Mouse (Mus musculus) megakaryocyte progenitor cell, adult 5-6 weeks (primary cell): ENCODE measurements around the gene Eif2ak3. TPM values are rescaled to one million over a fixed set of nuclear protein-coding genes. Genes with fewer than 3 reads are reported as not detected.

Source experiments
- ATAC-seq: replicated peaks from 2 replicates; pipeline ENCODE4 v1.8.0; 2016; ENCODE audit warnings: mild to moderate bottlenecking, moderate TSS enrichment, inconsistent platforms; ENCODE audit not compliant: poor library complexity
- total RNA-seq, 2 experiments: library from RNA; stranded (forward) in 1 of 2; stranded (reverse) in 1 of 2; fragments of 157-497, 149-512 nt in 1 of 2; fragments of 200-1000 nt in 1 of 2; gene quantifications; 2 replicates each; pipeline versions ENCODE4 v1.2.3 to v1.2.4; 2015 to 2017

The Eif2ak3 gene
- total RNA-seq, 2 experiments from 2014 or later, result 13.2 to 19.8 TPM

GRCm38 (mm10) chr6:70830552-70830951, 13.8 kb upstream of the Eif2ak3 start:
- ATAC-seq, result peak; percentile 12; the same call in 1 of the 2 replicates

GRCm38 (mm10) chr6:70831179-70831839, 13.0 kb upstream of the Eif2ak3 start:
- ATAC-seq, result peak; percentile 49

- ATAC-seq, result peak; percentile 86
Observed at GRCm38 (mm10) chr6:70837297-70837696, 7.0 kb upstream of the Eif2ak3 start.

- no peak for ATAC-seq
Observed at GRCm38 (mm10) chr6:70838532-70838931, 5.8 kb upstream of the Eif2ak3 start.

- no peak for ATAC-seq
Observed at GRCm38 (mm10) chr6:70840281-70840680, 4.0 kb upstream of the Eif2ak3 start.

- no peak for ATAC-seq
Observed at GRCm38 (mm10) chr6:70842991-70843390, 1.3 kb upstream of the Eif2ak3 start.

GRCm38 (mm10) chr6:70844896-70845646, 756 bp downstream of the Eif2ak3 start:
- ATAC-seq, result no peak

- ATAC-seq, result no peak
Observed at GRCm38 (mm10) chr6:70847386-70847785, 3.1 kb downstream of the Eif2ak3 start.

- no peak for ATAC-seq
Observed at GRCm38 (mm10) chr6:70853371-70853770, 9.1 kb downstream of the Eif2ak3 start.

- ATAC-seq, result peak; percentile 76
Observed at GRCm38 (mm10) chr6:70855529-70856309, 11.4 kb downstream of the Eif2ak3 start.

GRCm38 (mm10) chr6:70862726-70863125, 18.4 kb downstream of the Eif2ak3 start:
- no peak for ATAC-seq

- peak; percentile 91 for ATAC-seq
Observed at GRCm38 (mm10) chr6:70864285-70864684, 20.0 kb downstream of the Eif2ak3 start.

- no peak for ATAC-seq
Observed at GRCm38 (mm10) chr6:70866761-70867160, 22.4 kb downstream of the Eif2ak3 start.

GRCm38 (mm10) chr6:70867297-70867696, 23.0 kb downstream of the Eif2ak3 start:
- no peak for ATAC-seq

- peak; percentile 74 for ATAC-seq
Observed at GRCm38 (mm10) chr6:70871511-70871980, 27.2 kb downstream of the Eif2ak3 start.

- ATAC-seq, result no peak
Observed at GRCm38 (mm10) chr6:70872128-70872527, 27.8 kb downstream of the Eif2ak3 start.

- no peak for ATAC-seq
Observed at GRCm38 (mm10) chr6:70872570-70872969, 28.3 kb downstream of the Eif2ak3 start.

GRCm38 (mm10) chr6:70874035-70874775, 29.9 kb downstream of the Eif2ak3 start:
- peak; percentile 48 for ATAC-seq

- ATAC-seq, result peak; percentile 47; the same call in 1 of the 2 replicates
Observed at GRCm38 (mm10) chr6:70875017-70875416, 30.7 kb downstream of the Eif2ak3 start.

GRCm38 (mm10) chr6:70880714-70881304, 36.5 kb downstream of the Eif2ak3 start:
- peak; percentile 100 for ATAC-seq
